Mouse (Mus musculus) MEL (cell line): ENCODE results near the gene Arhgap18. TPM values are rescaled to one million over a fixed set of nuclear protein-coding genes. Genes with fewer than 3 reads are reported as not detected.

Source experiments
- DNase-seq: peaks from one replicate; pipeline ENCODE4 v3.0.0; 2011; ENCODE audit warnings: low read depth, low spot score
- H3K27ac ChIP-seq: 2 replicates; pipeline ENCODE4 v1.5.1; 2012; ENCODE audit warnings: low read depth, mild to moderate bottlenecking, control low read depth, low read length, moderate library complexity; ENCODE audit not compliant: control insufficient read depth
- H3K27me3 ChIP-seq, 2 experiments: fragments of 150-350 bp in 1 of 2; sonication (generic) in 1 of 2; 2 replicates each; pipeline ENCODE4 v1.6.1; 2012; ENCODE audit warnings: low read length in 2 of 2, mild to moderate bottlenecking in 2 of 2, improper control_type of control experiment in 1 of 2, moderate library complexity in 1 of 2; ENCODE audit not compliant: insufficient read depth in 2 of 2, control insufficient read depth in 1 of 2
- H3K36me3 ChIP-seq, 2 experiments: 2 replicates each; pipeline ENCODE4 v1.6.1; 2012 to 2014; ENCODE audit warnings: low read length in 2 of 2, improper control_type of control experiment in 1 of 2, inconsistent platforms in 1 of 2, mild to moderate bottlenecking in 1 of 2; ENCODE audit not compliant: insufficient read depth in 2 of 2, control insufficient read depth in 1 of 2
- H3K4me1 ChIP-seq, 2 experiments: fragments of 150-350 bp in 1 of 2; sonication (generic) in 1 of 2; 2 replicates each; pipeline ENCODE4 v1.6.1; 2012; ENCODE audit warnings: low read length in 2 of 2, improper control_type of control experiment in 1 of 2, mild to moderate bottlenecking in 1 of 2; ENCODE audit not compliant: insufficient read depth in 2 of 2, control insufficient read depth in 1 of 2
- H3K4me3 ChIP-seq, 2 experiments: fragments of 150-350 bp in 1 of 2; sonication (generic) in 1 of 2; 2 replicates each; pipeline ENCODE4 v1.5.1; 2012; ENCODE audit warnings: low read depth in 2 of 2, low read length in 2 of 2, mild to moderate bottlenecking in 2 of 2, moderate library complexity in 2 of 2, control low read depth in 1 of 2, improper control_type of control experiment in 1 of 2; ENCODE audit not compliant: control insufficient read depth in 1 of 2, insufficient read depth in 1 of 2
- H3K79me2 ChIP-seq: 2 replicates; pipeline ENCODE4 v1.6.1; 2012; ENCODE audit warnings: mild to moderate bottlenecking, low read length, moderate library complexity; ENCODE audit not compliant: control insufficient read depth, poor library complexity, insufficient read depth
- H3K9ac ChIP-seq: 2 replicates; pipeline ENCODE4 v1.6.1; 2012; ENCODE audit warnings: low read depth, mild to moderate bottlenecking, control low read depth, low read length, moderate library complexity; ENCODE audit not compliant: control insufficient read depth, poor library complexity, severe bottlenecking
- H3K9me3 ChIP-seq: fragments of 150-350 bp; sonication (generic); replicated peaks from 2 replicates; pipeline ENCODE4 v1.6.1; 2012; ENCODE audit warnings: mild to moderate bottlenecking, low read length, improper control_type of control experiment, moderate library complexity; ENCODE audit not compliant: insufficient read depth
- BHLHE40 ChIP-seq: IDR thresholded peaks from 2 replicates; pipeline ENCODE4 v1.6.1; 2012; ENCODE audit warnings: low read depth, mild to moderate bottlenecking, inconsistent platforms, low read length, improper control_type of control experiment, borderline replicate concordance
- CHD1 ChIP-seq: IDR thresholded peaks from 2 replicates; pipeline ENCODE4 v1.6.1; 2012; ENCODE audit warnings: low read depth, mild to moderate bottlenecking, inconsistent platforms, low read length, improper control_type of control experiment
- CHD2 ChIP-seq: IDR thresholded peaks from 2 replicates; pipeline ENCODE4 v1.6.1; 2011; ENCODE audit warnings: low read length, improper control_type of control experiment
- ELF1 ChIP-seq: IDR thresholded peaks from 2 replicates; pipeline ENCODE4 v1.6.1; 2014; ENCODE audit warnings: low read depth, mild to moderate bottlenecking, inconsistent platforms, low read length, improper control_type of control experiment, moderate library complexity
- EP300 ChIP-seq, 2 experiments: IDR thresholded peaks; 2 replicates each; pipeline ENCODE4 v1.6.1; 2011; ENCODE audit warnings: improper control_type of control experiment in 2 of 2, low read length in 2 of 2, low read depth in 1 of 2, mild to moderate bottlenecking in 1 of 2
- ETS1 ChIP-seq: IDR thresholded peaks from 2 replicates; pipeline ENCODE4 v1.6.1; 2012; ENCODE audit warnings: low read depth, mild to moderate bottlenecking, inconsistent platforms, low read length, improper control_type of control experiment, moderate library complexity
- GATA1 ChIP-seq: IDR thresholded peaks from 2 replicates; pipeline ENCODE4 v1.6.1; 2011; ENCODE audit warnings: low read depth, low read length, improper control_type of control experiment
- MAZ ChIP-seq: IDR thresholded peaks from 2 replicates; pipeline ENCODE4 v1.6.1; 2012; ENCODE audit warnings: low read depth, mild to moderate bottlenecking, inconsistent platforms, low read length, improper control_type of control experiment
- MXI1 ChIP-seq: IDR thresholded peaks from 2 replicates; pipeline ENCODE4 v1.6.1; 2011; ENCODE audit warnings: mild to moderate bottlenecking, low read depth, low read length, improper control_type of control experiment
- MYB ChIP-seq: IDR thresholded peaks from 2 replicates; pipeline ENCODE4 v1.6.1; 2011; ENCODE audit warnings: mild to moderate bottlenecking, low read depth, low read length, improper control_type of control experiment
- RAD21 ChIP-seq: IDR thresholded peaks from 2 replicates; pipeline ENCODE4 v1.6.1; 2011; ENCODE audit warnings: mild to moderate bottlenecking, low read depth, low read length, improper control_type of control experiment
- RCOR1 ChIP-seq: IDR thresholded peaks from 2 replicates; pipeline ENCODE4 v1.6.1; 2012; ENCODE audit warnings: low read depth, mild to moderate bottlenecking, inconsistent platforms, low read length, improper control_type of control experiment
- SIN3A ChIP-seq: IDR thresholded peaks from 2 replicates; pipeline ENCODE4 v1.6.1; 2012; ENCODE audit warnings: low read length, improper control_type of control experiment, inconsistent platforms
- TBP ChIP-seq: IDR thresholded peaks from 2 replicates; pipeline ENCODE4 v1.8.0; 2011; ENCODE audit warnings: low read depth, low read length, improper control_type of control experiment
- TCF12 ChIP-seq: IDR thresholded peaks from 2 replicates; pipeline ENCODE4 v1.6.1; 2014; ENCODE audit warnings: low read depth, mild to moderate bottlenecking, inconsistent platforms, low read length, improper control_type of control experiment, moderate library complexity
- UBTF ChIP-seq: IDR thresholded peaks from 2 replicates; pipeline ENCODE4 v1.6.1; 2012; ENCODE audit warnings: low read depth, mild to moderate bottlenecking, inconsistent platforms, low read length, improper control_type of control experiment, moderate library complexity, borderline replicate concordance; ENCODE audit not compliant: insufficient read depth
- ZC3H11A ChIP-seq: IDR thresholded peaks from 2 replicates; pipeline ENCODE4 v1.6.1; 2012; ENCODE audit warnings: low read depth, mild to moderate bottlenecking, inconsistent platforms, low read length, improper control_type of control experiment
- ZKSCAN1 ChIP-seq: IDR thresholded peaks from 2 replicates; pipeline ENCODE4 v1.6.1; 2012; ENCODE audit warnings: low read depth, mild to moderate bottlenecking, inconsistent platforms, low read length, improper control_type of control experiment, moderate library complexity
- ZNF384 ChIP-seq: IDR thresholded peaks from 2 replicates; pipeline ENCODE4 v1.6.1; 2012; ENCODE audit warnings: low read depth, mild to moderate bottlenecking, inconsistent platforms, low read length, improper control_type of control experiment
- polyA plus RNA-seq, 2 experiments: library from polyadenylated mRNA; stranded (reverse) in 1 of 2; unstranded in 1 of 2; fragments of >175 nt in 1 of 2; fragments of >200 nt in 1 of 2; gene quantifications; 2 replicates each; pipeline versions ENCODE4 v1.2.1 to v1.2.4; 2012; ENCODE audit warnings: low replicate concordance in 2 of 2, low read depth in 1 of 2; ENCODE audit not compliant: insufficient read length in 2 of 2, insufficient read depth in 1 of 2, missing spikeins in 1 of 2
- total RNA-seq: library from RNA; depleted of rRNA; stranded (reverse); fragments of 300-350 nt; gene quantifications from 2 replicates; pipeline ENCODE4 v1.2.3, GENCODE M21; 2012

Arhgap18 gene
- total and polyA plus RNA-seq, 3 experiments = 3.4 to 4.4 TPM; not detected in 1

DNA sequence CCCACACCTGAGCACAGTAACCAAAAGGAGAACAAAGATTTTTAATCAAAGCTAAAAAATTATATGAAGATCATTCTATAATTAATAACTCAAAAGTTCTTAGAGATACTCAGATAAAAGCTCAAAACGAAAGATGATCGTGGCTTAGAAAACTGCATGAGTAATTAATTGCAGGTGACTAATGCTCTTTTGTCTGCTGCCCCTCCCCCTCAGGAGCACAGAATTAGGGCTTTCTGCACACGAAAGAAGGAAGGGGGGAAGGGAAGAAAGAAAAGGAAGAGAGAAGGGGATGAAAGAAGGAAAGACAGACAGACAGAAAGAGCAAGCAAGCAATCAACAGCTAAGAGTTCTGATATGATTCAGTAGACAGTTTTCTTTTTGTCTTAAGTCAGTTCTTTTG, 39.2 kb upstream of the Arhgap18 start:
- Histone ChIP-seq H3K27me3 (no peaks in the 10 kb centered on the region), H3K9ac (no peak overlapping the region), H3K36me3 (no peaks in the 10 kb centered on the region), H3K79me2 (no peaks in the 10 kb centered on the region), H3K4me1 (no peaks in the 10 kb centered on the region), H3K9me3 (no peaks in the 10 kb centered on the region), H3K4me3 (no peak overlapping the region), H3K27ac (no peak overlapping the region)
- TF ChIP-seq RAD21 = no peak
- no peak for TF ChIP-seq CHD2
- DNase-seq = no peak

- peaks cover 0 to 3% of the 10 kb centered on the region in 2 experiments; a peak in 2 of 4 replicates for H3K4me1 ChIP-seq
- peak; percentile 67 for DNase-seq
- H3K36me3 ChIP-seq = peaks cover 0 to 9% of the 10 kb centered on the region in 2 experiments; a peak in 2 of 4 replicates
- no peak overlapping the region for H3K9ac ChIP-seq
- no peak overlapping the region for H3K27ac ChIP-seq
- TF ChIP-seq TCF12 (peak; percentile 50; the same call in 1 of the 2 replicates), ETS1 (peak; percentile 59; the same call in 1 of the 2 replicates), ZKSCAN1 (no peak), SIN3A (no peak), RAD21 (no peak), UBTF (no peak), ZC3H11A (no peak), ZNF384 (no peak), MXI1 (peak; percentile 38; the same call in 1 of the 2 replicates), MYB (no peak), EP300 (IDR thresholded peaks at IDR 0.05; ENCODE audit: low read depth in 1 of 2, low read length in 2 of 2) (peak; percentile 65 to 88), GATA1 (peak; percentile 79), CHD1 (no peak), BHLHE40 (no peak), TBP (no peak), ELF1 (no peak), RCOR1 (peak; percentile 40), MAZ (peak; percentile 65; the same call in 1 of the 2 replicates)
- H3K27me3 ChIP-seq = no peaks in the 10 kb centered on the region
- H3K9me3 ChIP-seq = no peaks in the 10 kb centered on the region
- no peaks in the 10 kb centered on the region for H3K79me2 ChIP-seq
- H3K4me3 ChIP-seq = no peak overlapping the region
Observed at GRCm38 (mm10) chr10:26724704-26725103, 28.5 kb upstream of the Arhgap18 start.
